ENCODE assay signal across 8 mouse cellular contexts in the genomic region with DNA sequence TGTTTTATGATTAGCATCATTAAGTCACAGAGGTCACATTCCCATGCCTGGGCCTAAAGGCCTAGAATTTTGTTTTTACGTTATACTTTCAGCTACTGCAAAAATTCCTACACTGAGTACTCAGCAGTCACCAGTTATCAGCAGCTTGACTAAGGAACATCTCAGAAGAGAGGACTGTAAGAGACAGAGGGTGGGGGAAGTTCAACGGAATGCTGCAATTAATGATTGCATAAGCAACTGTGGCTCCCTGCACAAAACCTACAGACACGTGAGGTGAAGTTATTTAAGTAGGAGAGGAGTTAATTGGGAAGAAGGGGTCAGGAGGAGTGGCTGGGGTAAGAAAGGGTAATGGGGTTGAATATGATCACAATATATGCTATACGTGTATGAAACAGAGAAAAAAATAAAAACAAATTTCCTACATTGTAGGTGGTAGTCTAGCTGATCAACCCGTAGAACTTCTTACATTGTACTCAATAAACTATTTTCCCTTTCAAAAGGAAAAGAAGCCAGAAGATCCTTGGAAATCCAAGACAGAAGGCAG. TPM values are rescaled to one million over a fixed set of nuclear protein-coding genes. Genes with fewer than 3 reads are reported as not detected.
DNase-seq lines count a peak whose midpoint lies in the region; ATAC-seq and TF ChIP-seq lines count a peak whose summit lies in the region.

No protein-coding gene starts in this region.

- H3K4me3 ChIP-seq in layer of hippocampus, adult 2 months: peak overlapping the region; percentile 69
- peak overlapping the region; percentile 86 for H3K4me3 ChIP-seq in embryonic facial prominence, embryonic 14.5 days (ENCODE audit: low read depth, low read length)
- peak overlapping the region; percentile 81 for H3K4me3 ChIP-seq in limb, embryonic 14.5 days (replicated peaks; ENCODE audit: low read length)
- peak overlapping the region; percentile 94 for H3K4me3 ChIP-seq in neural tube, embryonic 15.5 days (replicated peaks)

- H3K9me3 ChIP-seq in embryonic facial prominence, embryonic 14.5 days (ENCODE audit: control insufficient read depth, low read length): no peaks in the 10 kb centered on the region
- H3K9me3 ChIP-seq in limb, embryonic 14.5 days (ENCODE audit: control insufficient read depth, low read length): no peaks in the 10 kb centered on the region
- no peaks in the 10 kb centered on the region for H3K9me3 ChIP-seq in neural tube, embryonic 15.5 days (replicated peaks)

- H3K27me3 ChIP-seq in embryonic facial prominence, embryonic 14.5 days (replicated peaks; ENCODE audit: control insufficient read depth, insufficient read depth, low read length): no peaks in the 10 kb centered on the region
- no peaks in the 10 kb centered on the region for H3K27me3 ChIP-seq in limb, embryonic 14.5 days (ENCODE audit: control insufficient read depth, insufficient read depth, low read length)
- no peaks in the 10 kb centered on the region for H3K27me3 ChIP-seq in neural tube, embryonic 15.5 days (replicated peaks)

- no peak overlapping the region for H3K9ac ChIP-seq in embryonic facial prominence, embryonic 14.5 days (ENCODE audit: low read depth, low read length)
- H3K9ac ChIP-seq in limb, embryonic 14.5 days (ENCODE audit: low read depth, low read length, severe bottlenecking): no peak overlapping the region
- H3K9ac ChIP-seq in neural tube, embryonic 15.5 days (replicated peaks): no peak overlapping the region

- ATAC-seq in embryonic facial prominence, embryonic 14.5 days (ENCODE audit: low read depth): no peak; the same call in 1 of the 2 replicates
- ATAC-seq in limb, embryonic 14.5 days (ENCODE audit: low FRiP score, low read depth): peak; percentile 14; the same call in 1 of the 2 replicates
- peak; percentile 46 for ATAC-seq in neural tube, embryonic 15.5 days (ENCODE audit: low FRiP score)

- H3K4me2 ChIP-seq in embryonic facial prominence, embryonic 14.5 days (ENCODE audit: low read depth, low read length): peak overlapping the region; percentile 67
- H3K4me2 ChIP-seq in limb, embryonic 14.5 days (replicated peaks; ENCODE audit: low read depth, low read length, severe bottlenecking): peak overlapping the region; percentile 27
- peak overlapping the region; percentile 69 for H3K4me2 ChIP-seq in neural tube, embryonic 15.5 days

- WGBS in embryonic facial prominence, embryonic 14.5 days: 47% methylated on average over 5 of the region's 5 CpGs
- WGBS in limb, embryonic 14.5 days: 49% methylated on average over 5 of the region's 5 CpGs
- 46% methylated on average over 5 of the region's 5 CpGs for WGBS in neural tube, embryonic 15.5 days

- H3K27ac ChIP-seq in layer of hippocampus, adult 2 months: peak overlapping the region; percentile 88
- no peak overlapping the region for H3K27ac ChIP-seq in embryonic facial prominence, embryonic 14.5 days (replicated peaks; ENCODE audit: low read depth, low read length)
- H3K27ac ChIP-seq in limb, embryonic 14.5 days (replicated peaks; ENCODE audit: low read depth, low read length): no peak overlapping the region
- peak overlapping the region; percentile 87 for H3K27ac ChIP-seq in neural tube, embryonic 15.5 days (replicated peaks)

- no peak for DNase-seq in layer of hippocampus, adult 2 months (ENCODE audit: low spot score in 2 of 2)
- no peak for DNase-seq in layer of hippocampus, postnatal 25 days (ENCODE audit: extremely low spot score in 1 of 2, low spot score in 1 of 2)
- DNase-seq in embryonic facial prominence, embryonic 14.5 days (ENCODE audit: low spot score): no peak
- no peak for DNase-seq in limb, embryonic 14.5 days (ENCODE audit: low spot score)
- no peak for DNase-seq in thymus, adult 18-20 months
- DNase-seq in adrenal gland, postnatal 14 days: no peak
- DNase-seq in natural killer cell, adult 2 months (ENCODE audit: low spot score in 2 of 2): no peak

- no peak for TF ChIP-seq POLR2A in limb, embryonic 14.5 days (IDR thresholded peaks at IDR 0.05; ENCODE audit: borderline replicate concordance, extremely low read depth, insufficient read depth, insufficient read length)

- H3K4me1 ChIP-seq in embryonic facial prominence, embryonic 14.5 days (ENCODE audit: control insufficient read depth, insufficient read depth, low read length): peaks cover 9% of the 10 kb centered on the region
- peaks cover 5% of the 10 kb centered on the region for H3K4me1 ChIP-seq in limb, embryonic 14.5 days (ENCODE audit: control insufficient read depth, insufficient read depth, low read length)
- peaks cover 34% of the 10 kb centered on the region for H3K4me1 ChIP-seq in neural tube, embryonic 15.5 days

- TF ChIP-seq CTCF in layer of hippocampus, adult 2 months (conservative IDR thresholded peaks at IDR 0.05): no peak

- H3K36me3 ChIP-seq in embryonic facial prominence, embryonic 14.5 days (ENCODE audit: control insufficient read depth, insufficient read depth, low read length): no peaks in the 10 kb centered on the region
- H3K36me3 ChIP-seq in limb, embryonic 14.5 days (ENCODE audit: control insufficient read depth, insufficient read depth, low read length): no peaks in the 10 kb centered on the region
- no peaks in the 10 kb centered on the region for H3K36me3 ChIP-seq in neural tube, embryonic 15.5 days

RNA-seq across cellular contexts. Expression of gene Rpe, which starts 0.4 kb away (rescaled TPM):
- 10 to 100 TPM; 36.5 to 38.9 TPM for total RNA-seq in layer of hippocampus, adult 2 months (2021)
- 10 to 100 TPM; 37.9 to 39.4 TPM for total RNA-seq in layer of hippocampus, postnatal 25 days (2021)
- polyA plus RNA-seq in embryonic facial prominence, embryonic 14.5 days (2014; fragmentation: Nextera tagmentation; extraction: Ambion mirVana): 48.6 and 49.9 TPM in 2 replicates
- polyA plus RNA-seq in limb, embryonic 14.5 days (2012; rRNA removed): 25.1 and 26.9 TPM in 2 replicates
- polyA plus RNA-seq in limb, embryonic 14.5 days (2014; fragmentation: Nextera tagmentation; extraction: Ambion mirVana): 45.6 and 46.2 TPM in 2 replicates
- 37.7 and 46.3 TPM in 2 replicates for polyA plus RNA-seq in neural tube, embryonic 15.5 days (2015; fragmentation: Nextera tagmentation; extraction: Ambion mirVana)
- 67.9 and 71.7 TPM in 2 replicates for total RNA-seq in adrenal gland, postnatal 14 days (2021)

Comparison
In these comparisons a context has a peak if more than half of its experiments do, and no peak if none do; other contexts are left out.
1. H3K27ac ChIP-seq: peak in layer of hippocampus, adult 2 months (single experiment) and neural tube, embryonic 15.5 days (single experiment); none in embryonic facial prominence, embryonic 14.5 days (single experiment) and limb, embryonic 14.5 days (single experiment).
2. Peak in every context shown above with its lines, with median percentiles within 50 percentile points of each other: H3K4me3 ChIP-seq and H3K4me2 ChIP-seq.